Mouse (Mus musculus) brain, embryonic 14.5 days (tissue): ENCODE measurements around the gene Dpf3.

Experiments
- CTCF ChIP-seq: fragments of 200-500 bp; IDR thresholded peaks from 2 replicates; pipeline ENCODE4 v1.5.1; 2012; ENCODE audit warnings: inconsistent platforms, mild to moderate bottlenecking, moderate library complexity, borderline replicate concordance; ENCODE audit not compliant: insufficient read depth, insufficient read length; ENCODE audit errors: extremely low read depth
- POLR2A ChIP-seq: fragments of 200-500 bp; IDR thresholded peaks from 2 replicates; pipeline ENCODE4 v1.6.1; 2012; ENCODE audit warnings: mild to moderate bottlenecking, inconsistent platforms, borderline replicate concordance; ENCODE audit not compliant: poor library complexity, insufficient read depth, insufficient read length, severe bottlenecking; ENCODE audit errors: extremely low read depth

DNA sequence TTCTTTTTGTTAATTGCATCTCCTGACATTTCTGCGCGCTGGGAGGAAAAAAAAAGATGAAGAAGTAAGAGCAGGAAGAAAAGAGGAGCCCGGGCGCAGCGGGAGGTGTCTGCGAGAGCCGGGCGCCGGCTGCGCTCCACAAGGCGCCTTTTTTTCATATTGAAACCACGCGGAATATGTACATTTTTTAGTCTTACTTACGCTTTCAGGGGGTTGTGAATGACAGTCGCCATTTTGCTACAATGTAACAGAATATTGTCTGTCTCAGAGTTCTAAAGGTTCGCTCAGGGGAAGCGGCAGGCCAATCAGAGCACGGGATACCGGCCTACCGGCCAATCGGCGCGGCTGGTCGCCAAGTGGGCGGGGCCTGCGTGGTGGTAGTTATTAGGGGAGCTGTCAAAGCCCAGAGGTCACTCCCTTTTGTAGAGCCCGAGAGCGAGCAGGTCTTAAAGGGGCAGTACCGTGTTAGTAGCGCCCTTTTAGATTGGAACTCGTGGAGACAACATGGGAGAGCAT is at the start of gene Dpf3:
- no peak for TF ChIP-seq POLR2A
- no peak for TF ChIP-seq CTCF
